In the genomic region with DNA sequence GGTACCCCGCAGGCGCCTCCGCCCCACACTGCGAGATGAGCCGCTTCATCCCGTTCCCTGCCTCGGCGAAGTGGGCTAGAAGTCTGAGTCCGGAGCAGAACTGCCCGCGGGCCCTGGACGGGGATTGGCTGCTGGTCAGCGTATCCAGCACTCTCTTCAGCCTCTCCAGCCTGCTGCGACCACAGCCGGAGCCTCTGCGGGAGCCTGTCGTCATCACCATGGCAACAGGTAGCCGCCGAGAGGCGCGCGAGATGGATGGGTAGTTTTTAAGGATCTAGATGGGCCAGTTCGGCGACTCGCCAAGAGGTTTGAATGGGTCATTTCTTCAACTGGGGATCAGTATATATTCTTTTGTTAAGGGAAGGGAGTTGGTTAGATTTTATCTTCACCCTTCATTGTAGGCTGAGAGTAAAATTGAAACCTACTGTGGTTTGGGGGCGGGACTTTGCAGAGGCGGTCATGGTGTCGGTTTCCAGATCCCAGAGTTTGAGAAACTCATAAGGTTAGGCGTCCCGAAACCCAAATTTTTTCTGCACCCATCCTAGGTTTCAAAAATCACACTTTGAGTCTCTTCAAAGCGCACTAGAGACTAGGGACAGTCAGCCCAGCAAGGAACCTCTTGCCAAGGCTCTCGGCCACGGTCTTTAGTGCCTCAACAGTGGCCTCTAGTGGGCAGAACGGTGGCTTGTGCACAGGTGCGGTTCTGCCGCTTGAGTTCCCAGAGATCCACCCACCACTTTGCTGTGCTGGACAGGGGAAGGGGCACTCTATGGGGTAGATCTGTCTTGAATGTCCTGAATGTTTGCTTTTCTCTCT, we compare ENCODE assay signal across 8 mouse cellular contexts. TPM values are rescaled to one million over a fixed set of nuclear protein-coding genes. Genes with fewer than 3 reads are reported as not detected.
DNase-seq lines count a peak whose midpoint lies in the region; ATAC-seq and TF ChIP-seq lines count a peak whose summit lies in the region.

No protein-coding gene starts in this region.

- peaks cover 4% of the 10 kb centered on the region; the same call in 1 of the 2 replicates for H3K36me3 ChIP-seq in forebrain, postnatal 0 days (ENCODE audit: insufficient read depth)

- H3K9ac ChIP-seq in forebrain, postnatal 0 days: peak overlapping the region; percentile 51

- H3K4me1 ChIP-seq in forebrain, postnatal 0 days (ENCODE audit: insufficient read depth): peaks cover 7% of the 10 kb centered on the region; the same call in 1 of the 2 replicates

- peak overlapping the region; percentile 42 for H3K4me3 ChIP-seq in forebrain, postnatal 0 days (ENCODE audit: low read depth, low read length)

- no peaks in the 10 kb centered on the region for H3K9me3 ChIP-seq in forebrain, postnatal 0 days (ENCODE audit: low read length)

- peak; percentile 92 for DNase-seq in Muller cell, postnatal 12 days (ENCODE audit: inconsistent ontology term)
- DNase-seq in cerebellum, adult 8-10 months: peak; percentile 88
- peak; percentile 77 for DNase-seq in forebrain, postnatal 0 days
- peak; percentile 58 to 87 for DNase-seq in layer of hippocampus, postnatal 25 days (ENCODE audit: extremely low spot score in 1 of 2, low spot score in 1 of 2)
- DNase-seq in lung, postnatal 4 days: peak; percentile 89 to 90
- DNase-seq in right cerebral cortex, adult 18-20 months: peak; percentile 82
- peak; percentile 80 for DNase-seq in urinary bladder, postnatal 25 days (ENCODE audit: low spot score)

- H3K4me2 ChIP-seq in forebrain, postnatal 0 days (ENCODE audit: low read depth): peak overlapping the region; percentile 79

- ATAC-seq in forebrain, postnatal 0 days: peak; percentile 25
- ATAC-seq in hematopoietic stem cell, adult 5-6 weeks (replicated peaks in 1 of 2; ENCODE audit: insufficient read depth in 1 of 2, low FRiP score in 2 of 2, low TSS enrichment in 1 of 2, low read depth in 1 of 2, poor library complexity in 2 of 2, severe bottlenecking in 2 of 2): peak; percentile 30 to 48; a peak in 1 of 4 replicates

- H3K27me3 ChIP-seq in forebrain, postnatal 0 days (ENCODE audit: insufficient read depth, low read length): no peaks in the 10 kb centered on the region

- WGBS in forebrain, postnatal 0 days: 1% methylated on average over 36 of the region's 36 CpGs

- H3K27ac ChIP-seq in forebrain, postnatal 0 days (ENCODE audit: low read depth, low read length): peak overlapping the region; percentile 29; the same call in 1 of the 2 replicates

- peak; percentile 80 for TF ChIP-seq CTCF in forebrain, postnatal 0 days (IDR thresholded peaks at IDR 0.05; ENCODE audit: low read depth)

RNA-seq across cellular contexts. Expression of a gene that starts 4.8 kb away (rescaled TPM):
- total RNA-seq in forebrain, postnatal 0 days (2014; rRNA removed): 34.4 and 44.0 TPM in 2 replicates
- 20.4 and 22.3 TPM in 2 replicates for polyA plus RNA-seq in forebrain, postnatal 0 days (2015; fragmentation: Nextera tagmentation; extraction: Ambion mirVana)
- 20.4 and 21.4 TPM in 2 replicates for total RNA-seq in hematopoietic stem cell, adult 5-6 weeks (2017)
- total RNA-seq in layer of hippocampus, postnatal 25 days (2021): 10 to 100 TPM; 27.7 to 29.6 TPM

RNA-seq across cellular contexts. Expression of a gene that starts 4.8 kb away (rescaled TPM):
- 27.2 and 36.0 TPM in 2 replicates for total RNA-seq in forebrain, postnatal 0 days (2014; rRNA removed)
- polyA plus RNA-seq in forebrain, postnatal 0 days (2015; fragmentation: Nextera tagmentation; extraction: Ambion mirVana): 25.0 and 26.2 TPM in 2 replicates
- 71.1 and 79.8 TPM in 2 replicates for total RNA-seq in hematopoietic stem cell, adult 5-6 weeks (2017)
- total RNA-seq in layer of hippocampus, postnatal 25 days (2021): 10 to 100 TPM; 36.2 to 37.0 TPM

RNA-seq across cellular contexts. Expression of a gene that starts 8.9 kb away (rescaled TPM):
- 75.7 and 76.3 TPM in 2 replicates for total RNA-seq in forebrain, postnatal 0 days (2014; rRNA removed)
- 24.1 and 27.1 TPM in 2 replicates for polyA plus RNA-seq in forebrain, postnatal 0 days (2015; fragmentation: Nextera tagmentation; extraction: Ambion mirVana)
- total RNA-seq in hematopoietic stem cell, adult 5-6 weeks (2017): 36.6 and 57.1 TPM in 2 replicates
- total RNA-seq in layer of hippocampus, postnatal 25 days (2021): 10 to 100 TPM; 53.4 to 72.7 TPM

RNA-seq across cellular contexts. Expression of a gene that starts 11.3 kb away (rescaled TPM):
- total RNA-seq in forebrain, postnatal 0 days (2014; rRNA removed): 70.4 and 77.1 TPM in 2 replicates
- polyA plus RNA-seq in forebrain, postnatal 0 days (2015; fragmentation: Nextera tagmentation; extraction: Ambion mirVana): 41.5 and 45.2 TPM in 2 replicates
- total RNA-seq in hematopoietic stem cell, adult 5-6 weeks (2017): 26.5 and 27.7 TPM in 2 replicates
- total RNA-seq in layer of hippocampus, postnatal 25 days (2021): 10 to 100 TPM; 27.4 to 27.9 TPM

RNA-seq across cellular contexts. Expression of a gene that starts 15.6 kb away (rescaled TPM):
- not detected in 2 replicates for total RNA-seq in forebrain, postnatal 0 days (2014; rRNA removed)
- 1.9 and 2.0 TPM in 2 replicates for polyA plus RNA-seq in forebrain, postnatal 0 days (2015; fragmentation: Nextera tagmentation; extraction: Ambion mirVana)
- total RNA-seq in hematopoietic stem cell, adult 5-6 weeks (2017): 3.3 and 4.4 TPM in 2 replicates
- total RNA-seq in layer of hippocampus, postnatal 25 days (2021): not detected

Comparison
In these comparisons a context has a peak if more than half of its experiments do, and no peak if none do; other contexts are left out.
1. Peak in every context shown above with its lines: DNase-seq, ATAC-seq, H3K4me3 ChIP-seq and H3K27ac ChIP-seq.